Mouse (Mus musculus): ENCODE data around the gene Ccdc81.

DNA sequence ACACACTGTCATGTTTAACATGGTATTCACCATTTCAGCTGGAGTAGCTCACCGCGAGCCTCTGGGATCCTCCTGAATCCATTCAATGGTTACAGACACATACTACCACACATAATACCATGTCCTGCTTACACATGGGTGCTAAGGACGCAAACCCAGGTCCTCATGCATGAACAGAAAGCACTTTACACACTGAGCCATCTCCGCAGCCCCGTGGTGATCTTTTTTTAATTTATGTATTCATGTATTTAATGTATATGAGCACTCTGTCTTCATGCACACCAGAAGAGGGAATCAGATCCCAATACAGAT, 61.1 kb downstream of the Ccdc81 start:
- TF ChIP-seq GATA1 (IDR thresholded peaks at IDR 0.05; ENCODE audit: borderline replicate concordance, low read length), result no peak
- no peak for TF ChIP-seq CTCF (IDR thresholded peaks at IDR 0.05; ENCODE audit: low read depth, low read length)
- no peak for TF ChIP-seq POLR2AphosphoS5 (IDR thresholded peaks at IDR 0.05; ENCODE audit: insufficient replicate concordance, low read depth, low read length)
- TF ChIP-seq TAL1 (conservative IDR thresholded peaks at IDR 0.05; ENCODE audit: low read depth, low read length), result no peak
- no peak for TF ChIP-seq GATA2 (IDR thresholded peaks at IDR 0.05; ENCODE audit: borderline replicate concordance, low read depth, low read length)
